Mouse (Mus musculus): ENCODE results near the gene Slc25a33. TPM values are rescaled to one million over a fixed set of nuclear protein-coding genes. Genes with fewer than 3 reads are reported as not detected.

Slc25a33 gene
- total RNA-seq, 2 experiments from 2014 or later, result 1.6 to 3.9 TPM

- ATAC-seq (replicated peaks; ENCODE audit: poor library complexity, severe bottlenecking), result no peak
These were observed 22.6 kb upstream of the Slc25a33 start for GRCm38 (mm10) chr4:149796567-149797219.

DNA sequence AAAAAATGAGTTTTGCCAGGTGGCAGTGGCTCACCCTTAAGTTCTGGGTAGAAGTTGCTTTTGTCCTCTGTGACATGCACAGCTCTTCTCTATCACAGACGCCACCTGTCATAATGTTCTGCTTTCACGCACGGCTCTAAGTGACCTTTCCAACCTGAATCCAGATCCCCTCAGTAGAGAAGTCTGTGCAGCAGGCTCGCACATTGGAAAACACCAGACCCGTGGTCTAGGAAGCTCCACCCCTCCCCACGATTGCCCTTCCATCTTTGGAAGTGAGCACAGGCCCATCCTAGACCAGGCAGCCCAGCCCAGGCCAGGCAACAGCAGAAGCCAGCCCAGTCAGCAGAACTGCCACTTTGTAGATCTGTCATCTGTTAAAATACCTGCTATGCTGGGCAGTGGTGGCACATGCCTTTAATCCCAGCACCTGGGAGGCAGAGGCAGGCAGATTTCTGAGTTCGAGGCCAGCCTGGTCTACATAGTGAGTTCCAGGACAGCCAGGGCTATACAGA, 20.9 kb upstream of the Slc25a33 start:
- no peak for ATAC-seq (replicated peaks; ENCODE audit: poor library complexity, severe bottlenecking)

GRCm38 (mm10) chr4:149794010-149794338, 19.9 kb upstream of the Slc25a33 start:
- ATAC-seq (replicated peaks; ENCODE audit: poor library complexity, severe bottlenecking), result no peak

- no peak for ATAC-seq (replicated peaks; ENCODE audit: poor library complexity, severe bottlenecking)
These were observed 19.3 kb upstream of the Slc25a33 start for GRCm38 (mm10) chr4:149793156-149794009.

- ATAC-seq (replicated peaks; ENCODE audit: poor library complexity, severe bottlenecking), result peak; percentile 56
These were observed 18.2 kb upstream of the Slc25a33 start for GRCm38 (mm10) chr4:149792159-149792800.

GRCm38 (mm10) chr4:149791470-149791869, 17.4 kb upstream of the Slc25a33 start:
- no peak for ATAC-seq (replicated peaks; ENCODE audit: poor library complexity, severe bottlenecking)

DNA sequence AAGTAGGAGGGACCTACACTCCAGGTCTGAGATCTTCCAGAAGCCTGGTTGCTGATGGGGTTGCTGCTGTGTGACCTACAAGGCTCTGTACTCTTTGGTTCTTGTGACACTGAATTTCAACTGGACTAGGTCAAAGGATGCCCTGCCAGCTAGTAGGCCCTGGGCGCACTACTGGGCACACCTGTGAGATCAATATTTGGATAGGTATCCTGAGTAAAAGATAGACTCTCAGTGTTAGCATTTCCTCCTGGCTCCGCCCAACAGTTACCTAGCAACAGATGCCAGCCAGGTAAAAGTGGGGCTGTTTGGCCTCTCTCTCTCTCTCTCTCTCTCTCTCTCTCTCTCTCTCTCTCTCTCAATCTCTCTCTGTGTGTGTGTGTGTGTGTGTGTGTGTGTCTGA, 16.9 kb upstream of the Slc25a33 start:
- ATAC-seq (replicated peaks; ENCODE audit: poor library complexity, severe bottlenecking), result no peak

DNA sequence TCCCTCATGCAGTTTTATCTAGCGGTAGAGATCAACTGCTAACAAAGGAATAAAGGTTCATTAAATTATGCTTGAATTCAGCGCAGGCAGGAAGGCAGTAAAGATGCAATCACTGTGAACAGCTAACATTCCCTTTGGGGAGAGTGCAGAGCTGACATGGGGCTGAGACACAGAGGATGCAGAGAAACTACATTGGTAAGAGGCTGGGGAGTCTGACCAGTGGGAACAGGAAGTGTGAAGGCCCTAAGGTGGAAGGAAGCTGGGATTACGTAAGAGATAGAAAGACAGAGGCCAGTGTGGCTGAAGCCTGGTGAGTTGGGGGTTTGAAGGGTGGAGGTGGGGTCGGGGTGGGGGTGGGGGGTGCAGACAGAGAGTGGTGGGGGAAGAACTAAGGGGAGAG, 16.5 kb upstream of the Slc25a33 start:
- ATAC-seq (replicated peaks; ENCODE audit: poor library complexity, severe bottlenecking), result peak; percentile 73

- ATAC-seq (replicated peaks; ENCODE audit: poor library complexity, severe bottlenecking), result no peak
These were observed 15.5 kb upstream of the Slc25a33 start for GRCm38 (mm10) chr4:149789421-149790194.

GRCm38 (mm10) chr4:149784901-149785300, 10.8 kb upstream of the Slc25a33 start:
- ATAC-seq (replicated peaks; ENCODE audit: poor library complexity, severe bottlenecking), result no peak

- no peak for ATAC-seq (replicated peaks; ENCODE audit: poor library complexity, severe bottlenecking)
These were observed 10.3 kb upstream of the Slc25a33 start for GRCm38 (mm10) chr4:149784371-149784770.

- no peak for ATAC-seq (replicated peaks; ENCODE audit: poor library complexity, severe bottlenecking)
These were observed 8.9 kb upstream of the Slc25a33 start for GRCm38 (mm10) chr4:149782975-149783374.

DNA sequence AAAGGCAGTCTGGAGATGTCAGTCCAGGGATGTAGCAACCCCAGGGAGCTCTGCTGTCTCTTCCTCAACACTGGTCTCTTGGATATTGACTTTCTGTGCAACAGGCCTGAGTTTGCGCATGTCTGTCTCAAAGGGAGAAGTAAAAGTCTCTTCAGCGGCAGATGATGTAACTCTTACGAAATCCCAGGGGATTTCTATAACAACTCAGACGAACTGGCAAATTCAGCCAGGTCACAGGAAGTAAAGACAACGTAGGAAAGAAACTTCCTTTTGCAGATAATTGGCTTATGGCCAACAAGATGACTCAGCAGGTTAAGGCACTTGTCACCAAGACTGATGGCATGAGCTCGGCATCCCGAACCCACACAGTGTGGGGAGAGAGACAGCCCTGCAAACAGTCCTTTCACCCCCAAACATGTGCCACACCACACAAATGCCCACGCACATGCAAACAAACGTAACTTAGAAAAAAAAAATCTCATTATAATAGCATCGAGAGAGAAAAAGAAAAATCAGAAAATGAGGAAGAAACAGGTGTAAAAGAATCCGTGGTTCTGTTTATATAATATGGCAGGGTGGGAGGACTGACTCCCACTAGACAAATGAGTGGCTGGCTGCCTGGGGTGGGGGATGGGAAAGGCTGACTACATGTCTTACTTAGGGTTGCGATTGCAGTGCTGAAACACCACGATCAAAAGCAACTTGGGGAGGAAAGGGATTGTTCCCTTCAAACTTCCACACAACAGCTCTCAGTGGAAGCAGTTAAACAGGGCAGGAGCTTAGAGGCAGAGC, 6.7 kb upstream of the Slc25a33 start:
- peak; percentile 85 for ATAC-seq (replicated peaks; ENCODE audit: poor library complexity, severe bottlenecking)

DNA sequence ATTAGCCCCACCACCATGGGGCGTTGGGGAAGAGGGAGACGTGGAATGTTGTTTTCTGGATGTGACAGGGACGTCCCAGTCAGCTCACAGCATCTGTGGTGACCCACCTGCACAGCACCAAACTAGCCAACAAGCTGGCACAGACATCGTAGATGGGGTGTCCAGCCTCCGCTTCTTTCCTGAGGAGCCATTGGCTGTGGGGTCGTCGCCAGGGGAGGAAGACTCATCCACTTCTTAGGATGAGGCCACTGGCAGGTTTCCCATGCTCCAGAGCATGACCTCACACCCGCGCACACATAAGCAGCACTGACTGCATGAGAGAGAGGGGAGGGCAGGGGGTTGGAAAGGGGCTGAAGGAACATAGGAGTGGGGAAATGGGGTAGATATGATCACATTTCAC, 5.9 kb upstream of the Slc25a33 start:
- ATAC-seq (replicated peaks; ENCODE audit: poor library complexity, severe bottlenecking), result peak; percentile 4; the same call in 1 of the 2 replicates

DNA sequence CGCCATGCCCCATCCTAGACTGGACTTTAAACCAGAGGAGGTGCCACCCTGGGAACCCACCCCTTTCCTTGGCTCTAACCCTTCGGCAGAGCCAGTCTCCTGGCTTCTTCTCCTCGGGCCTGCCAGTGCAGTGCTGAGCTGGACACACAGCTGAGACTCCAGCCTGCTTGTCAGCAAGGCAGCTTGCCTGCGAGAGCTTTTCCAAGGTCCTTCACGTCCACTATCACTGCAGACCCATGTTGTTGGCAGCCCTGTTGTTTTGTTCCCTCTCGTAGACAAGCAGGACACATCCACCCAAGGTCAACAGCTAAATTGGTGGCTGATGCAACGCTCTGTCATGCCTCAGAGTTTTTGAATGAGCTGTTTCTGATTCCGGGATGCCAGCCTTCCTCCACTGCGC, 3.0 kb upstream of the Slc25a33 start:
- ATAC-seq (replicated peaks; ENCODE audit: poor library complexity, severe bottlenecking), result no peak

- no peak for ATAC-seq (replicated peaks; ENCODE audit: poor library complexity, severe bottlenecking)
These were observed 1.8 kb upstream of the Slc25a33 start for GRCm38 (mm10) chr4:149775760-149776362.

GRCm38 (mm10) chr4:149775330-149775729, 1.3 kb upstream of the Slc25a33 start:
- no peak for ATAC-seq (replicated peaks; ENCODE audit: poor library complexity, severe bottlenecking)

GRCm38 (mm10) chr4:149773408-149774093, 526 bp downstream of the Slc25a33 start:
- peak; percentile 13 for ATAC-seq (replicated peaks; ENCODE audit: poor library complexity, severe bottlenecking)

- no peak for ATAC-seq (replicated peaks; ENCODE audit: poor library complexity, severe bottlenecking)
These were observed 1.7 kb downstream of the Slc25a33 start for GRCm38 (mm10) chr4:149772394-149772793.

All from granulocyte monocyte progenitor cell, adult 5-6 weeks (primary cell).